Mouse (Mus musculus) frontal cortex, adult (tissue): ENCODE data around the gene Tmem220.

Experiments
- ATAC-seq: cut with Nextera tagmentation; 2 replicates; pipeline ENCODE4 v1.9.2; 2017; ENCODE audit warnings: mild to moderate bottlenecking, moderate library complexity, mixed read lengths; ENCODE audit not compliant: low TSS enrichment

The Tmem220 gene

GRCm38 (mm10) chr11:67061311-67061710 is 36.4 kb downstream of the Tmem220 start:
- ATAC-seq = peak; percentile 72; the same call in 1 of the 2 replicates

- ATAC-seq = peak; percentile 69
These were observed 37.8 kb downstream of the Tmem220 start for GRCm38 (mm10) chr11:67062726-67063125.

- ATAC-seq = no peak
These were observed 42.8 kb downstream of the Tmem220 start for GRCm38 (mm10) chr11:67067741-67068140.

- ATAC-seq = peak; percentile 52
These were observed 47.7 kb downstream of the Tmem220 start for GRCm38 (mm10) chr11:67072615-67073130.

- ATAC-seq = no peak
These were observed 50.1 kb downstream of the Tmem220 start for GRCm38 (mm10) chr11:67075036-67075435.

- ATAC-seq = no peak
These were observed 51.8 kb downstream of the Tmem220 start for GRCm38 (mm10) chr11:67076781-67077180.

GRCm38 (mm10) chr11:67077435-67077834 is 52.5 kb downstream of the Tmem220 start:
- no peak for ATAC-seq

GRCm38 (mm10) chr11:67078000-67078399 is 53.0 kb downstream of the Tmem220 start, which contains the start of gene Myh3:
TSS of gene Myh3 (plus strand) at chr11:67078300.
- ATAC-seq = no peak

GRCm38 (mm10) chr11:67078888-67079287 is 53.9 kb downstream of the Tmem220 start:
- no peak for ATAC-seq

GRCm38 (mm10) chr11:67079740-67080139 is 54.8 kb downstream of the Tmem220 start:
- no peak for ATAC-seq

- ATAC-seq = peak; percentile 91
These were observed 55.2 kb downstream of the Tmem220 start for GRCm38 (mm10) chr11:67080168-67080567.

GRCm38 (mm10) chr11:67081125-67081649 is 56.2 kb downstream of the Tmem220 start:
- no peak for ATAC-seq

- ATAC-seq = no peak
These were observed 57.2 kb downstream of the Tmem220 start for GRCm38 (mm10) chr11:67082188-67082587.

GRCm38 (mm10) chr11:67082793-67083192 is 57.8 kb downstream of the Tmem220 start:
- ATAC-seq = no peak

- no peak for ATAC-seq
These were observed 58.3 kb downstream of the Tmem220 start for GRCm38 (mm10) chr11:67083239-67083638.

- no peak for ATAC-seq
These were observed 58.9 kb downstream of the Tmem220 start for GRCm38 (mm10) chr11:67083712-67084340.
